Mouse (Mus musculus) testis, adult 2 months (tissue): ENCODE measurements around the gene Rps5. TPM values are rescaled to one million over a fixed set of nuclear protein-coding genes. Genes with fewer than 3 reads are reported as not detected.
"Not testable (repeated sequence)": the region's sequence is repeated elsewhere in the genome, so short reads cannot be mapped to it uniquely, and the experiment has no call there.

Source experiments
- H3K27ac ChIP-seq: fragments of 200-500 bp; 2 replicates; pipeline ENCODE4 v1.5.1; 2012; ENCODE audit warnings: low read depth, low read length; ENCODE audit not compliant: control insufficient read depth, insufficient read depth
- H3K27me3 ChIP-seq: fragments of 200-500 bp; 2 replicates; pipeline ENCODE4 v1.6.1; 2012; ENCODE audit warnings: mild to moderate bottlenecking, low read length, moderate library complexity; ENCODE audit not compliant: control insufficient read depth, insufficient read depth
- H3K36me3 ChIP-seq: fragments of 200-500 bp; 2 replicates; pipeline ENCODE4 v1.6.1; 2012; ENCODE audit warnings: mild to moderate bottlenecking, low read length; ENCODE audit not compliant: control insufficient read depth, insufficient read depth
- H3K4me1 ChIP-seq: fragments of 200-500 bp; 2 replicates; pipeline ENCODE4 v1.6.1; 2012; ENCODE audit warnings: low read length; ENCODE audit not compliant: control insufficient read depth, insufficient read depth
- H3K4me3 ChIP-seq: fragments of 200-500 bp; 2 replicates; pipeline ENCODE4 v1.5.1; 2012; ENCODE audit warnings: low read depth, mild to moderate bottlenecking, low read length, moderate library complexity, mixed read lengths; ENCODE audit not compliant: control insufficient read depth
- CTCF ChIP-seq: fragments of 200-500 bp; IDR thresholded peaks from 2 replicates; pipeline ENCODE4 v1.5.1; 2012; ENCODE audit warnings: low read depth, mild to moderate bottlenecking, inconsistent platforms, low read length, moderate library complexity; ENCODE audit not compliant: control insufficient read depth, insufficient read depth, insufficient replicate concordance
- POLR2A ChIP-seq: fragments of 200-500 bp; IDR thresholded peaks from 2 replicates; pipeline ENCODE4 v1.6.1; 2012; ENCODE audit warnings: low read depth, mild to moderate bottlenecking, inconsistent platforms, low read length, moderate library complexity; ENCODE audit not compliant: control insufficient read depth
- polyA plus RNA-seq: library from polyadenylated mRNA; depleted of rRNA; stranded (reverse); fragments of >200 nt; gene quantifications from 2 replicates; pipeline ENCODE4 v1.2.3, GENCODE M21; 2012

Rps5 gene
- polyA plus RNA-seq, 1 experiment, result 512 TPM

DNA sequence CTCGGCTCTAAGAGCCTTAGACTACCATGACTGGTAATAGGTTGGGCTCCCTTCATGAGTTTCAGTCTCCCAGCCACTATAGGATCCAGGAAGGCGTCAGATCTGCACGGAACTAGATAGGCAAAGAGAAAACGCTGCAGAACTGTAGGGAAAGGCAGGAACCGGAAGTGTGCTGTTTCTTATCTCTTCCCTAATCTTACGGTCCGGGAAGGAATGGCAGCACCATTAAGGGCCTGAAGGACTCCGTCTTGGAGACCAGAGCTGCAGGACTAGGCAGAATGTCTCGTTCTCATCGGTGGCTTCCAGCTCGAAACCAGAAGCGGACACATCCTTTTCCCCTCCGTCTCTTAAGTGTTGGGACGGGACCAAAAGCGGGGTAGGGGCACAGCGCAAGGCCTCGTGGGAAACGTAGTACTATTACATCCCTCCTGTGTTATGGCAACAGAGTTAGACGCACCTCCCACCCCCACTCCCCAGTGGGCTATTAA is 11.9 kb upstream of the Rps5 start:
- H3K4me3 ChIP-seq, result peak overlapping the region; percentile 95
- H3K36me3 ChIP-seq, result no peaks in the 10 kb centered on the region
- peak overlapping the region; percentile 91 for H3K27ac ChIP-seq
- peaks cover 4% of the 10 kb centered on the region for H3K4me1 ChIP-seq
- TF ChIP-seq POLR2A, result peak; percentile 65; the same call in 1 of the 2 replicates
- no peak for TF ChIP-seq CTCF
- H3K27me3 ChIP-seq, result no peaks in the 10 kb centered on the region

- Histone ChIP-seq H3K36me3 (no peaks in the 10 kb centered on the region), H3K4me1 (peaks cover 4% of the 10 kb centered on the region), H3K27me3 (no peaks in the 10 kb centered on the region), H3K27ac (no peak overlapping the region), H3K4me3 (no peak overlapping the region)
- TF ChIP-seq CTCF, result no peak
- no peak for TF ChIP-seq POLR2A
These were observed 8.5 kb upstream of the Rps5 start for GRCm38 (mm10) chr7:12913556-12913955.

GRCm38 (mm10) chr7:12920495-12920894 is 1.6 kb upstream of the Rps5 start:
- H3K27ac ChIP-seq, H3K4me3 ChIP-seq, H3K36me3 ChIP-seq, H3K4me1 ChIP-seq, H3K27me3 ChIP-seq: not testable (repeated sequence)

DNA sequence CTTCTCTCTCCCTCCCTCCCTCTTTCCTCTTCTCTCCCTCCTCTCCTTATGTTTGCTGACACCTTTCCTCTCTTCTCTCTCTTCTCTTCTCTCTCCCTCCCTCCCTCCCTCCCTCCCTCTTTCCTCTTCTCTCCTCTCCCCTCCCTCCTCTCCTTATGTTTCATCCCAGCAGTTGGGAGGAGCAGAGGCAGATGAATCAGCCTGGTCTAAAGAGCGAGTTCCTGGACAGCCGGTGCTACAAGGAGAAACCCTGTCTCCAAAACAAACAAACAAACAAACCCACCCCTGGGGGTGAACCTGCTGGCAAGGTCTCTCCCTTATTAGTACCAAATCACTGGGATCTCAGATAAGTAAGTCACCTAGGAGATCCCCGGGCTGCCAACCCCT is 779 bp upstream of the Rps5 start:
- H3K4me3 ChIP-seq, result peak overlapping the region; percentile 94
- H3K27me3 ChIP-seq, result no peaks in the 10 kb centered on the region
- TF ChIP-seq POLR2A, result no peak
- TF ChIP-seq CTCF, result no peak
- H3K4me1 ChIP-seq, result no peaks in the 10 kb centered on the region
- no peaks in the 10 kb centered on the region; the same call in 1 of the 2 replicates for H3K36me3 ChIP-seq
- peak overlapping the region; percentile 72 for H3K27ac ChIP-seq

- Histone ChIP-seq H3K27ac (no peak overlapping the region; the same call in 1 of the 2 replicates), H3K27me3 (no peaks in the 10 kb centered on the region), H3K4me3 (peak overlapping the region; percentile 94), H3K4me1 (peaks cover 5% of the 10 kb centered on the region), H3K36me3 (no peaks in the 10 kb centered on the region; the same call in 1 of the 2 replicates)
- TF ChIP-seq CTCF, result no peak
- no peak for TF ChIP-seq POLR2A
These were observed 639 bp downstream of the Rps5 start for GRCm38 (mm10) chr7:12922729-12923128.

GRCm38 (mm10) chr7:12926316-12926715 is 4.2 kb downstream of the Rps5 start:
- H3K4me3 ChIP-seq, result no peak overlapping the region
- no peak for TF ChIP-seq CTCF
- peaks cover 15% of the 10 kb centered on the region for H3K4me1 ChIP-seq
- no peaks in the 10 kb centered on the region; the same call in 1 of the 2 replicates for H3K36me3 ChIP-seq
- H3K27me3 ChIP-seq, result no peaks in the 10 kb centered on the region
- H3K27ac ChIP-seq, result no peak overlapping the region

DNA sequence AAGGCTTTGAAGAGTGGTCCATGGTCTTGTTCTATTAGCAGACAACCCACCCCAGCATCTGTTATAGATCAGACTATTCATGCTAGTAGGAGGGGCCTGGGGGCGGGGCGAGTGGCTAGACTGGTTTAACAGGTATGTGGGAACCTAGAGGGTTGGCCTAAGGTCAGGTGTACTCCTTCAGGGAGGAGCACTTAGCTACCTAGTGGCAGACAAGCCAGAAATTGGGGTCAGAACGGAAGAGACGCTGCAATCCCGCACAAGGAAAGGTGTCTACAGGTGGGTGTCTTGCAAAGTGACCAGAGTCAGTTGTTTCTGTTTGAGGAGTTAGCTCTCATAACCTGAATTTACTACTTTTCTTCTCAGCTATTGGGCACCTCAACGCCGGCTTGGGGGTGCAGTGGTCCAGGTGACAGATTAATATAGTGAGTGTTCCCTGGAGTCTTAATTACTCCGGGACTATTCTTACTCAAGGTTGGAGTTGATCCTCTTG is 5.1 kb downstream of the Rps5 start, which contains the start of gene Rnf225:
Gene Rnf225 (plus strand): TSS at position 226 of the 490 bp plus-strand sequence.
- H3K27ac ChIP-seq, result no peak within 1 kb of the TSS
- peak within 1 kb of the TSS; percentile 33 for H3K4me3 ChIP-seq
- H3K4me1 ChIP-seq, result peaks cover 15% of the 10 kb centered on the region
- H3K27me3 ChIP-seq, result no peaks in the 10 kb centered on the region
- H3K36me3 ChIP-seq, result no peaks in the 10 kb centered on the region; the same call in 1 of the 2 replicates
- TF ChIP-seq POLR2A (no peak), CTCF (no peak)

- no peaks in the 10 kb centered on the region; the same call in 1 of the 2 replicates for H3K36me3 ChIP-seq
- H3K4me3 ChIP-seq, result peak overlapping the region; percentile 33
- TF ChIP-seq CTCF, result no peak
- no peak for TF ChIP-seq POLR2A
- H3K27me3 ChIP-seq, result no peaks in the 10 kb centered on the region
- H3K4me1 ChIP-seq, result peaks cover 15% of the 10 kb centered on the region
- no peak overlapping the region for H3K27ac ChIP-seq
These were observed 5.9 kb downstream of the Rps5 start for GRCm38 (mm10) chr7:12927693-12928589.
